Mouse (Mus musculus): Measurements from ENCODE around the gene Spice1. TPM values are rescaled to one million over a fixed set of nuclear protein-coding genes. Genes with fewer than 3 reads are reported as not detected.

The Spice1 gene
- polyA plus RNA-seq, 1 experiment, result 13.4 TPM

- H3K4me1 ChIP-seq (replicated peaks; ENCODE audit: control insufficient read depth, insufficient read depth, low read length), result peaks cover 4% of the 10 kb centered on the region
- peak; percentile 47 for DNase-seq
- no peaks in the 10 kb centered on the region for H3K36me3 ChIP-seq (ENCODE audit: control insufficient read depth, insufficient read depth, low read length)
- 1% methylated on average over 60 of the region's 60 CpGs for WGBS
- TF ChIP-seq CTCF (IDR thresholded peaks at IDR 0.05; ENCODE audit: borderline replicate concordance, control insufficient read depth, extremely low read depth, insufficient read depth, low read length, poor library complexity) (no peak), POLR2A (IDR thresholded peaks at IDR 0.05; ENCODE audit: control insufficient read depth, extremely low read depth, insufficient read depth, low read length, poor library complexity) (no peak)
- H3K4me3 ChIP-seq (ENCODE audit: control insufficient read depth, insufficient read depth, low read length), result peak overlapping the region; percentile 62
- H3K27ac ChIP-seq (ENCODE audit: control insufficient read depth, insufficient read depth, low read length), result peak overlapping the region; percentile 33
- no peaks in the 10 kb centered on the region for H3K27me3 ChIP-seq (ENCODE audit: control insufficient read depth, insufficient read depth, low read length)
Measured at GRCm38 (mm10) chr16:44331995-44332860, 14.7 kb upstream of the Spice1 start.

- 2% methylated on average over 15 of the region's 15 CpGs for WGBS
- peak within 1 kb of the TSS; percentile 33 for H3K27ac ChIP-seq (ENCODE audit: control insufficient read depth, insufficient read depth, low read length)
- no peak for TF ChIP-seq CTCF (IDR thresholded peaks at IDR 0.05; ENCODE audit: borderline replicate concordance, control insufficient read depth, extremely low read depth, insufficient read depth, low read length, poor library complexity)
- TF ChIP-seq POLR2A (IDR thresholded peaks at IDR 0.05; ENCODE audit: control insufficient read depth, extremely low read depth, insufficient read depth, low read length, poor library complexity), result no peak
Measured at GRCm38 (mm10) chr16:44332861-44333284, 14.0 kb upstream of the Spice1 start, which contains the start of gene Sidt1. Sidt1 (minus strand) TSS chr16:44333196.

GRCm38 (mm10) chr16:44337541-44337940 lies 9.4 kb upstream of the Spice1 start:
- DNase-seq, result no peak
- TF ChIP-seq CTCF (IDR thresholded peaks at IDR 0.05; ENCODE audit: borderline replicate concordance, control insufficient read depth, extremely low read depth, insufficient read depth, low read length, poor library complexity) (no peak), POLR2A (IDR thresholded peaks at IDR 0.05; ENCODE audit: control insufficient read depth, extremely low read depth, insufficient read depth, low read length, poor library complexity) (no peak)
- no peaks in the 10 kb centered on the region for H3K4me1 ChIP-seq (replicated peaks; ENCODE audit: control insufficient read depth, insufficient read depth, low read length)
- H3K4me3 ChIP-seq (ENCODE audit: control insufficient read depth, insufficient read depth, low read length), result no peak overlapping the region
- no peaks in the 10 kb centered on the region for H3K36me3 ChIP-seq (ENCODE audit: control insufficient read depth, insufficient read depth, low read length)
- H3K27me3 ChIP-seq (ENCODE audit: control insufficient read depth, insufficient read depth, low read length), result no peaks in the 10 kb centered on the region
- no peak overlapping the region for H3K27ac ChIP-seq (ENCODE audit: control insufficient read depth, insufficient read depth, low read length)

More at GRCm38 (mm10) chr16:44332861-44333284, 14.0 kb upstream of the Spice1 start, which contains the start of gene Sidt1:
- Histone ChIP-seq H3K4me3 (ENCODE audit: control insufficient read depth, insufficient read depth, low read length) (peak within 1 kb of the TSS; percentile 62), H3K36me3 (ENCODE audit: control insufficient read depth, insufficient read depth, low read length) (no peaks in the 10 kb centered on the region), H3K4me1 (replicated peaks; ENCODE audit: control insufficient read depth, insufficient read depth, low read length) (peaks cover 4% of the 10 kb centered on the region), H3K27me3 (ENCODE audit: control insufficient read depth, insufficient read depth, low read length) (no peaks in the 10 kb centered on the region)
- DNase-seq, result peak; percentile 64

GRCm38 (mm10) chr16:44349801-44350397 lies 3.0 kb downstream of the Spice1 start:
- peaks cover 9% of the 10 kb centered on the region for H3K4me1 ChIP-seq (replicated peaks; ENCODE audit: control insufficient read depth, insufficient read depth, low read length)
- no peak for DNase-seq
- no peaks in the 10 kb centered on the region for H3K36me3 ChIP-seq (ENCODE audit: control insufficient read depth, insufficient read depth, low read length)
- no peak overlapping the region for H3K4me3 ChIP-seq (ENCODE audit: control insufficient read depth, insufficient read depth, low read length)
- TF ChIP-seq POLR2A (IDR thresholded peaks at IDR 0.05; ENCODE audit: control insufficient read depth, extremely low read depth, insufficient read depth, low read length, poor library complexity) (no peak), CTCF (IDR thresholded peaks at IDR 0.05; ENCODE audit: borderline replicate concordance, control insufficient read depth, extremely low read depth, insufficient read depth, low read length, poor library complexity) (no peak)
- 32% methylated on average over 4 of the region's 4 CpGs for WGBS
- no peak overlapping the region for H3K27ac ChIP-seq (ENCODE audit: control insufficient read depth, insufficient read depth, low read length)
- no peaks in the 10 kb centered on the region for H3K27me3 ChIP-seq (ENCODE audit: control insufficient read depth, insufficient read depth, low read length)

- Histone ChIP-seq H3K27ac (ENCODE audit: control insufficient read depth, insufficient read depth, low read length) (no peak overlapping the region), H3K4me1 (replicated peaks; ENCODE audit: control insufficient read depth, insufficient read depth, low read length) (peaks cover 2% of the 10 kb centered on the region), H3K4me3 (ENCODE audit: control insufficient read depth, insufficient read depth, low read length) (no peak overlapping the region), H3K27me3 (ENCODE audit: control insufficient read depth, insufficient read depth, low read length) (no peaks in the 10 kb centered on the region), H3K36me3 (ENCODE audit: control insufficient read depth, insufficient read depth, low read length) (no peaks in the 10 kb centered on the region)
- no peak for DNase-seq
- 36% methylated on average over 7 of the region's 7 CpGs for whole genome bisulfite sequencing
- TF ChIP-seq CTCF (IDR thresholded peaks at IDR 0.05; ENCODE audit: borderline replicate concordance, control insufficient read depth, extremely low read depth, insufficient read depth, low read length, poor library complexity), result no peak
Measured at GRCm38 (mm10) chr16:44356291-44356690, 9.4 kb downstream of the Spice1 start.

GRCm38 (mm10) chr16:44357571-44358268 lies 10.8 kb downstream of the Spice1 start:
- peaks cover 2% of the 10 kb centered on the region for H3K4me1 ChIP-seq (replicated peaks; ENCODE audit: control insufficient read depth, insufficient read depth, low read length)
- no peak overlapping the region for H3K27ac ChIP-seq (ENCODE audit: control insufficient read depth, insufficient read depth, low read length)
- peak; percentile 76 for DNase-seq
- H3K27me3 ChIP-seq (ENCODE audit: control insufficient read depth, insufficient read depth, low read length), result no peaks in the 10 kb centered on the region
- no peaks in the 10 kb centered on the region for H3K36me3 ChIP-seq (ENCODE audit: control insufficient read depth, insufficient read depth, low read length)
- no peak overlapping the region for H3K4me3 ChIP-seq (ENCODE audit: control insufficient read depth, insufficient read depth, low read length)
- no peak for TF ChIP-seq POLR2A (IDR thresholded peaks at IDR 0.05; ENCODE audit: control insufficient read depth, extremely low read depth, insufficient read depth, low read length, poor library complexity)
- no peak for TF ChIP-seq CTCF (IDR thresholded peaks at IDR 0.05; ENCODE audit: borderline replicate concordance, control insufficient read depth, extremely low read depth, insufficient read depth, low read length, poor library complexity)
- 49% methylated on average over 4 of the region's 4 CpGs for WGBS

Measured in thymus, adult 2 months (tissue).